Mouse (Mus musculus): ENCODE measurements around the gene Bcl9. TPM values are rescaled to one million over a fixed set of nuclear protein-coding genes. Genes with fewer than 3 reads are reported as not detected.

The Bcl9 gene
- total and polyA plus RNA-seq, 3 experiments, result 1.1 to 13.5 (median 3.3) TPM

- TF ChIP-seq ELF1 (IDR thresholded peaks at IDR 0.05; ENCODE audit: low read depth, low read length), result peak; percentile 81
- TF ChIP-seq USF1 (IDR thresholded peaks at IDR 0.05; ENCODE audit: low read depth, low read length), result no peak
- TF ChIP-seq MAZ (IDR thresholded peaks at IDR 0.05; ENCODE audit: low read depth, low read length), result 0 out of 2 replicates have a peak, but pooled peaks have one; percentile 43
- TF ChIP-seq IRF4 (IDR thresholded peaks at IDR 0.05; ENCODE audit: low read depth, low read length), result no peak
- TF ChIP-seq EP300 (IDR thresholded peaks at IDR 0.05; ENCODE audit: low read length), result 0 out of 2 replicates have a peak, but pooled peaks have one; percentile 7
- TF ChIP-seq E2F4 (IDR thresholded peaks at IDR 0.05; ENCODE audit: insufficient replicate concordance, low read depth, low read length), result no peak
- TF ChIP-seq MAFK (IDR thresholded peaks at IDR 0.05; ENCODE audit: insufficient replicate concordance, low read length), result 0 out of 2 replicates have a peak, but pooled peaks have one; percentile 71
- TF ChIP-seq POLR2AphosphoS2 (IDR thresholded peaks at IDR 0.05; ENCODE audit: low read depth, low read length), result no peak
- peak; percentile 22; the same call in 1 of the 2 replicates for TF ChIP-seq MXI1 (IDR thresholded peaks at IDR 0.05; ENCODE audit: low read depth, low read length)
- TF ChIP-seq GABPA (IDR thresholded peaks at IDR 0.05; ENCODE audit: insufficient replicate concordance, low read depth, low read length), result no peak
- no peak for TF ChIP-seq ETS1 (conservative IDR thresholded peaks at IDR 0.05; ENCODE audit: low read depth, low read length)
- no peak for TF ChIP-seq RAD21 (IDR thresholded peaks at IDR 0.05; ENCODE audit: low read depth, low read length)
- peak; percentile 98 for TF ChIP-seq TBP (conservative IDR thresholded peaks at IDR 0.05; ENCODE audit: low read depth, low read length)
- no peak for TF ChIP-seq TCF12 (IDR thresholded peaks at IDR 0.05; ENCODE audit: low read depth, low read length)
- TF ChIP-seq MEF2A (IDR thresholded peaks at IDR 0.05; ENCODE audit: borderline replicate concordance, low read depth, low read length), result no peak
- peak; percentile 66 for TF ChIP-seq NRF1 (IDR thresholded peaks at IDR 0.05; ENCODE audit: low read depth, low read length)
- TF ChIP-seq PAX5 (IDR thresholded peaks at IDR 0.05; ENCODE audit: low read length), result no peak
- TF ChIP-seq KAT2A (IDR thresholded peaks at IDR 0.05; ENCODE audit: insufficient replicate concordance, low read length), result no peak
- TF ChIP-seq JUN (IDR thresholded peaks at IDR 0.05; ENCODE audit: insufficient read depth, low read depth, low read length), result no peak
- TF ChIP-seq CHD2 (IDR thresholded peaks at IDR 0.05; ENCODE audit: low read length), result 0 out of 2 replicates have a peak, but pooled peaks have one; percentile 9
- TF ChIP-seq JUND (conservative IDR thresholded peaks at IDR 0.05; ENCODE audit: low read depth, low read length), result no peak
- TF ChIP-seq ZNF384 (IDR thresholded peaks at IDR 0.05; ENCODE audit: low read depth, low read length), result peak; percentile 36
These were observed 139.6 kb downstream of the Bcl9 start (continued) for GRCm38 (mm10) chr3:97157958-97158599.

GRCm38 (mm10) chr3:97157308-97157707, 140.4 kb downstream of the Bcl9 start:
- Histone ChIP-seq H3K9me3 (replicated peaks; ENCODE audit: low read length) (peaks cover 3% of the 10 kb centered on the region), H3K27ac (ENCODE audit: insufficient read depth, low read depth) (no peak overlapping the region), H3K4me2 (ENCODE audit: insufficient read depth, low read depth, poor library complexity, severe bottlenecking) (no peak overlapping the region), H3K4me1 (ENCODE audit: control insufficient read depth in 1 of 2, insufficient read depth in 2 of 2) (peaks cover 0 to 16% of the 10 kb centered on the region in 2 experiments; a peak in 2 of 4 replicates), H3K9ac (ENCODE audit: insufficient read depth, low read depth) (no peak overlapping the region), H3K36me3 (replicated peaks in 1 of 2; ENCODE audit: control insufficient read depth in 1 of 2, insufficient read depth in 1 of 2, low read length in 1 of 2) (no peaks in the 10 kb centered on the region), H3K79me2 (replicated peaks; ENCODE audit: control insufficient read depth, extremely low read depth, insufficient read depth, poor library complexity, severe bottlenecking) (no peaks in the 10 kb centered on the region), H3K4me3 (replicated peaks in 1 of 3; ENCODE audit: low read depth in 2 of 3, low read length in 2 of 3, poor library complexity in 1 of 3) (no peak overlapping the region), H3K27me3 (replicated peaks) (no peaks in the 10 kb centered on the region)
- in situ Hi-C loops (cut with MboI; ENCODE audit: low pct_ligation_motif_present, low pct_unique_long_range_greater_than_20kb, low sequenced_read_pairs), result no loop called here
- peak; percentile 19 for DNase-seq (ENCODE audit: extremely low read depth)
- TF ChIP-seq CHD1 (IDR thresholded peaks at IDR 0.05; ENCODE audit: low read depth, low read length) (no peak), SMC3 (IDR thresholded peaks at IDR 0.05; ENCODE audit: low read depth, low read length) (no peak), POLR2AphosphoS2 (IDR thresholded peaks at IDR 0.05; ENCODE audit: low read depth, low read length) (no peak), ZKSCAN1 (IDR thresholded peaks at IDR 0.05; ENCODE audit: borderline replicate concordance, low read depth, low read length) (no peak), CHD2 (IDR thresholded peaks at IDR 0.05; ENCODE audit: low read length) (no peak), EP300 (IDR thresholded peaks at IDR 0.05; ENCODE audit: low read length) (no peak), CTCF (conservative IDR thresholded peaks at IDR 0.05 in 1 of 2, IDR thresholded peaks at IDR 0.05 in 1 of 2; ENCODE audit: low read depth in 2 of 2, low read length in 2 of 2) (no peak), JUND (conservative IDR thresholded peaks at IDR 0.05; ENCODE audit: low read depth, low read length) (no peak), UBTF (IDR thresholded peaks at IDR 0.05; ENCODE audit: low read depth, low read length) (no peak), MAX (IDR thresholded peaks at IDR 0.05; ENCODE audit: low read length) (no peak), ZC3H11A (IDR thresholded peaks at IDR 0.05; ENCODE audit: low read depth, low read length) (no peak), USF1 (IDR thresholded peaks at IDR 0.05; ENCODE audit: low read depth, low read length) (no peak), MAFK (IDR thresholded peaks at IDR 0.05; ENCODE audit: insufficient replicate concordance, low read length) (no peak)
- dilution Hi-C loops (cut with MboI; ENCODE audit: extremely low pct_ligation_motif_present, extremely low pct_unique_long_range_greater_than_20kb, low sequenced_read_pairs), result no loop called here

All from CH12.LX (cell line).